Mouse (Mus musculus): ENCODE measurements around the gene Msl1.

DNA sequence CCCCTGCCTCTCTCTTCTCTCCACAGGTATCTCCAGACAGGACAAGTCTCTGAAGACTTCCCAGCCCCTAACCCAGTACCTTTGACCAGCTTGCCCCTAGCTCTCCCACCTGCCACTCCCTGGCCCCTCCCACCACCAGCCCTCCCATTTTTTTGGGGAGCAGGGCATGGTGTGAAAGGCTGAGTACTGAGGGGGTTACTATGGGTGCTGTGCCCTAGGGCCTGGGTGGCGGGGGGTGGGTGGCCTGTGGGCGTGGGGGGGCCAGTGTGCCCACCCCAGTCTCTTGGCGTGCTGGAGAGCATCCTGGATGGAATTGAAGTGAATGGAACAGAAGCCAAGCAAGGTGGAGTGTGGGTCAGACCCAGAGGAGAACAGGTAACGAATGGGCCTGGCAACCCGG, 42.1 kb upstream of the Msl1 start:
- TF ChIP-seq POLR2A (IDR thresholded peaks at IDR 0.05; ENCODE audit: low read depth, low read length) (no peak), CTCF (IDR thresholded peaks at IDR 0.05; ENCODE audit: extremely low read depth, insufficient read length, insufficient replicate concordance, low read depth, low read length) (peak; percentile 1; the same call in 1 of the 2 replicates)
